Mouse (Mus musculus) testis, adult 2 months (tissue): ENCODE data around the gene Tef. TPM values are rescaled to one million over a fixed set of nuclear protein-coding genes. Genes with fewer than 3 reads are reported as not detected.

ENCODE experiments used
- H3K27ac ChIP-seq: fragments of 200-500 bp; 2 replicates; pipeline ENCODE4 v1.5.1; 2012; ENCODE audit warnings: low read depth, low read length; ENCODE audit not compliant: control insufficient read depth, insufficient read depth
- H3K27me3 ChIP-seq: fragments of 200-500 bp; 2 replicates; pipeline ENCODE4 v1.6.1; 2012; ENCODE audit warnings: mild to moderate bottlenecking, low read length, moderate library complexity; ENCODE audit not compliant: control insufficient read depth, insufficient read depth
- H3K36me3 ChIP-seq: fragments of 200-500 bp; 2 replicates; pipeline ENCODE4 v1.6.1; 2012; ENCODE audit warnings: mild to moderate bottlenecking, low read length; ENCODE audit not compliant: control insufficient read depth, insufficient read depth
- H3K4me1 ChIP-seq: fragments of 200-500 bp; 2 replicates; pipeline ENCODE4 v1.6.1; 2012; ENCODE audit warnings: low read length; ENCODE audit not compliant: control insufficient read depth, insufficient read depth
- H3K4me3 ChIP-seq: fragments of 200-500 bp; 2 replicates; pipeline ENCODE4 v1.5.1; 2012; ENCODE audit warnings: low read depth, mild to moderate bottlenecking, low read length, moderate library complexity, mixed read lengths; ENCODE audit not compliant: control insufficient read depth
- CTCF ChIP-seq: fragments of 200-500 bp; IDR thresholded peaks from 2 replicates; pipeline ENCODE4 v1.5.1; 2012; ENCODE audit warnings: low read depth, mild to moderate bottlenecking, inconsistent platforms, low read length, moderate library complexity; ENCODE audit not compliant: control insufficient read depth, insufficient read depth, insufficient replicate concordance
- POLR2A ChIP-seq: fragments of 200-500 bp; IDR thresholded peaks from 2 replicates; pipeline ENCODE4 v1.6.1; 2012; ENCODE audit warnings: low read depth, mild to moderate bottlenecking, inconsistent platforms, low read length, moderate library complexity; ENCODE audit not compliant: control insufficient read depth
- polyA plus RNA-seq: library from polyadenylated mRNA; depleted of rRNA; stranded (reverse); fragments of >200 nt; gene quantifications from 2 replicates; pipeline ENCODE4 v1.2.3, GENCODE M21; 2012

Gene Tef
- polyA plus RNA-seq, 1 experiment: 36.1 TPM

GRCm38 (mm10) chr15:81784762-81785161 is 17.5 kb upstream of the Tef start:
- TF ChIP-seq CTCF (no peak), POLR2A (no peak)
- no peak overlapping the region for H3K27ac ChIP-seq
- H3K36me3 ChIP-seq: no peaks in the 10 kb centered on the region

GRCm38 (mm10) chr15:81785701-81786100 is 16.5 kb upstream of the Tef start:
- Histone ChIP-seq H3K4me3 (no peak overlapping the region), H3K27ac (no peak overlapping the region), H3K36me3 (no peaks in the 10 kb centered on the region), H3K4me1 (peaks cover 3% of the 10 kb centered on the region), H3K27me3 (no peaks in the 10 kb centered on the region)
- TF ChIP-seq CTCF: no peak
- TF ChIP-seq POLR2A: no peak

More at GRCm38 (mm10) chr15:81784762-81785161, 17.5 kb upstream of the Tef start:
- no peaks in the 10 kb centered on the region for H3K27me3 ChIP-seq
- H3K4me1 ChIP-seq: peaks cover 3% of the 10 kb centered on the region
- no peak overlapping the region for H3K4me3 ChIP-seq

GRCm38 (mm10) chr15:81787525-81787924 is 14.7 kb upstream of the Tef start:
- TF ChIP-seq POLR2A (no peak), CTCF (no peak)
- Histone ChIP-seq H3K27ac (peak overlapping the region; percentile 43; the same call in 1 of the 2 replicates), H3K36me3 (no peaks in the 10 kb centered on the region), H3K4me3 (no peak overlapping the region), H3K27me3 (no peaks in the 10 kb centered on the region), H3K4me1 (peaks cover 3% of the 10 kb centered on the region)

GRCm38 (mm10) chr15:81792444-81792843 is 9.8 kb upstream of the Tef start:
- no peak for TF ChIP-seq CTCF
- TF ChIP-seq POLR2A: no peak
- H3K36me3 ChIP-seq: no peaks in the 10 kb centered on the region
- H3K27ac ChIP-seq: no peak overlapping the region
- no peaks in the 10 kb centered on the region for H3K27me3 ChIP-seq
- no peaks in the 10 kb centered on the region for H3K4me1 ChIP-seq
- H3K4me3 ChIP-seq: no peak overlapping the region

- no peaks in the 10 kb centered on the region for H3K4me1 ChIP-seq
- no peaks in the 10 kb centered on the region for H3K27me3 ChIP-seq
- H3K36me3 ChIP-seq: peaks cover 1% of the 10 kb centered on the region; the same call in 1 of the 2 replicates
- H3K4me3 ChIP-seq: no peak overlapping the region
- H3K27ac ChIP-seq: peak overlapping the region; percentile 37
- TF ChIP-seq POLR2A (no peak), CTCF (no peak)
These were observed 6.0 kb upstream of the Tef start for GRCm38 (mm10) chr15:81796228-81796627.

- TF ChIP-seq CTCF (no peak), POLR2A (no peak)
- Histone ChIP-seq H3K27me3 (no peaks in the 10 kb centered on the region), H3K27ac (no peak overlapping the region), H3K4me1 (peaks cover 2% of the 10 kb centered on the region), H3K4me3 (no peak overlapping the region), H3K36me3 (peaks cover 1% of the 10 kb centered on the region; the same call in 1 of the 2 replicates)
These were observed 4.4 kb upstream of the Tef start for GRCm38 (mm10) chr15:81797861-81798260.

GRCm38 (mm10) chr15:81798421-81798820 is 3.8 kb upstream of the Tef start:
- no peak for TF ChIP-seq POLR2A
- TF ChIP-seq CTCF: no peak
- Histone ChIP-seq H3K27me3 (no peaks in the 10 kb centered on the region), H3K4me1 (peaks cover 2% of the 10 kb centered on the region)

GRCm38 (mm10) chr15:81800391-81800790 is 1.8 kb upstream of the Tef start:
- TF ChIP-seq POLR2A (no peak), CTCF (no peak)

More at GRCm38 (mm10) chr15:81798421-81798820, 3.8 kb upstream of the Tef start:
- H3K27ac ChIP-seq: no peak overlapping the region
- peaks cover 1% of the 10 kb centered on the region; the same call in 1 of the 2 replicates for H3K36me3 ChIP-seq
- H3K4me3 ChIP-seq: no peak overlapping the region

More at GRCm38 (mm10) chr15:81800391-81800790, 1.8 kb upstream of the Tef start:
- H3K27me3 ChIP-seq: no peaks in the 10 kb centered on the region
- H3K4me3 ChIP-seq: no peak overlapping the region
- no peak overlapping the region for H3K27ac ChIP-seq
- H3K36me3 ChIP-seq: peaks cover 1% of the 10 kb centered on the region; the same call in 1 of the 2 replicates
- H3K4me1 ChIP-seq: peaks cover 2% of the 10 kb centered on the region
